Mouse (Mus musculus): Measurements from ENCODE around the gene Camk2g.
A peak's percentile ranks its signal among the peaks of the same experiment; 100 is the strongest.

The Camk2g gene

GRCm38 (mm10) chr14:20743614-20744013 lies 50.3 kb downstream of the Camk2g start:
- no peak for DNase-seq (ENCODE audit: extremely low read depth, low read depth, low spot score)

- DNase-seq (ENCODE audit: extremely low read depth, low read depth, low spot score) = peak; percentile 16
Measured at GRCm38 (mm10) chr14:20741301-20741700, 52.6 kb downstream of the Camk2g start.

- DNase-seq (ENCODE audit: extremely low read depth, low read depth, low spot score) = no peak
Measured at GRCm38 (mm10) chr14:20738511-20738910, 55.4 kb downstream of the Camk2g start.

GRCm38 (mm10) chr14:20737306-20737705 lies 56.6 kb downstream of the Camk2g start:
- no peak for DNase-seq (ENCODE audit: extremely low read depth, low read depth, low spot score)

- DNase-seq (ENCODE audit: extremely low read depth, low read depth, low spot score) = no peak
Measured at GRCm38 (mm10) chr14:20735892-20736390, 57.9 kb downstream of the Camk2g start.

GRCm38 (mm10) chr14:20735052-20735451 lies 58.8 kb downstream of the Camk2g start:
- no peak for DNase-seq (ENCODE audit: extremely low read depth, low read depth, low spot score)

GRCm38 (mm10) chr14:20733952-20734774 lies 59.7 kb downstream of the Camk2g start, which contains the start of gene Ndst2:
Gene Ndst2 (minus strand): TSS chr14:20734562.
- DNase-seq (ENCODE audit: extremely low read depth, low read depth, low spot score) = peak; percentile 10

GRCm38 (mm10) chr14:20733041-20733951 lies 60.6 kb downstream of the Camk2g start:
- DNase-seq (ENCODE audit: extremely low read depth, low read depth, low spot score) = peak; percentile 21

- DNase-seq (ENCODE audit: extremely low read depth, low read depth, low spot score) = peak; percentile 33
Measured at GRCm38 (mm10) chr14:20730853-20731602, 62.9 kb downstream of the Camk2g start.

GRCm38 (mm10) chr14:20729871-20730270 lies 64.0 kb downstream of the Camk2g start:
- DNase-seq (ENCODE audit: extremely low read depth, low read depth, low spot score) = no peak

GRCm38 (mm10) chr14:20725660-20726339 lies 68.1 kb downstream of the Camk2g start:
- DNase-seq (ENCODE audit: extremely low read depth, low read depth, low spot score) = no peak

- DNase-seq (ENCODE audit: extremely low read depth, low read depth, low spot score) = no peak
Measured at GRCm38 (mm10) chr14:20724043-20724442, 69.8 kb downstream of the Camk2g start.

- no peak for DNase-seq (ENCODE audit: extremely low read depth, low read depth, low spot score)
Measured at GRCm38 (mm10) chr14:20723006-20723405, 70.9 kb downstream of the Camk2g start.

GRCm38 (mm10) chr14:20721371-20721770 lies 72.5 kb downstream of the Camk2g start:
- DNase-seq (ENCODE audit: extremely low read depth, low read depth, low spot score) = no peak

GRCm38 (mm10) chr14:20719767-20720166 lies 74.1 kb downstream of the Camk2g start:
- DNase-seq (ENCODE audit: extremely low read depth, low read depth, low spot score) = no peak

- DNase-seq (ENCODE audit: extremely low read depth, low read depth, low spot score) = no peak
Measured at GRCm38 (mm10) chr14:20718443-20718842, 75.4 kb downstream of the Camk2g start.

- no peak for DNase-seq (ENCODE audit: extremely low read depth, low read depth, low spot score)
Measured at GRCm38 (mm10) chr14:20713832-20714231, 80.1 kb downstream of the Camk2g start.

GRCm38 (mm10) chr14:20708239-20708638 lies 85.6 kb downstream of the Camk2g start:
- DNase-seq (ENCODE audit: extremely low read depth, low read depth, low spot score) = no peak

GRCm38 (mm10) chr14:20707201-20708190 lies 86.4 kb downstream of the Camk2g start, which contains the start of gene Zswim8:
Gene Zswim8 (plus strand): TSS chr14:20707552.
- no peak for DNase-seq (ENCODE audit: extremely low read depth, low read depth, low spot score)
